Mouse (Mus musculus) ES-E14 (cell line): ENCODE data around the gene Asns. TPM values are rescaled to one million over a fixed set of nuclear protein-coding genes. Genes with fewer than 3 reads are reported as not detected.

Experiments used
- DNase-seq: peaks from one replicate; pipeline ENCODE4 v3.0.0-alpha.2; 2013; ENCODE audit warnings: low read depth, low spot score
- H3K27ac ChIP-seq: 2 replicates; pipeline ENCODE4 v1.5.1; 2012; ENCODE audit warnings: low read depth, mild to moderate bottlenecking, low read length, moderate library complexity, mixed read lengths; ENCODE audit not compliant: poor library complexity, insufficient read depth, severe bottlenecking
- H3K36me3 ChIP-seq: 2 replicates; pipeline ENCODE4 v1.6.1; 2012; ENCODE audit warnings: mild to moderate bottlenecking, low read length, moderate library complexity, mixed read lengths; ENCODE audit not compliant: control insufficient read depth, poor library complexity, insufficient read depth, severe bottlenecking
- H3K4me1 ChIP-seq, 2 experiments: fragments of 150-350 bp in 1 of 2; sonication (generic) in 1 of 2; 2 replicates each; pipeline ENCODE4 v1.6.1; 2012; ENCODE audit warnings: low read length in 2 of 2, mild to moderate bottlenecking in 1 of 2, mixed read lengths in 1 of 2; ENCODE audit not compliant: control insufficient read depth in 2 of 2, insufficient read depth in 2 of 2, poor library complexity in 1 of 2
- H3K4me3 ChIP-seq, 2 experiments: fragments of 150-350 bp in 1 of 2; sonication (generic) in 1 of 2; 2 replicates each; pipeline ENCODE4 v1.5.1; 2012; ENCODE audit warnings: low read length in 2 of 2, low read depth in 1 of 2, mild to moderate bottlenecking in 1 of 2, mixed read lengths in 1 of 2; ENCODE audit not compliant: insufficient read depth in 1 of 2, poor library complexity in 1 of 2, severe bottlenecking in 1 of 2
- H3K9ac ChIP-seq: 2 replicates; pipeline ENCODE4 v1.6.1; 2012; ENCODE audit warnings: low read depth, mild to moderate bottlenecking, low read length, mixed read lengths; ENCODE audit not compliant: poor library complexity, insufficient read depth, severe bottlenecking
- H3K9me3 ChIP-seq: fragments of 150-350 bp; sonication (generic); 2 replicates; pipeline ENCODE4 v1.6.1; 2012; ENCODE audit warnings: low read depth, mild to moderate bottlenecking, low read length; ENCODE audit not compliant: control insufficient read depth, insufficient read depth
- CHD2 ChIP-seq: IDR thresholded peaks from 2 replicates; pipeline ENCODE4 v1.6.1; 2014; ENCODE audit warnings: mild to moderate bottlenecking, low read depth, low read length, inconsistent platforms
- HCFC1 ChIP-seq: IDR thresholded peaks from 2 replicates; pipeline ENCODE4 v1.6.1; 2012; ENCODE audit warnings: low read length, inconsistent platforms, borderline replicate concordance; ENCODE audit not compliant: insufficient read depth
- MAFK ChIP-seq: IDR thresholded peaks from 2 replicates; pipeline ENCODE4 v1.6.1; 2014; ENCODE audit warnings: mild to moderate bottlenecking, low read depth, low read length, inconsistent platforms; ENCODE audit not compliant: insufficient read depth
- ZC3H11A ChIP-seq: IDR thresholded peaks from 2 replicates; pipeline ENCODE4 v1.6.1; 2012; ENCODE audit warnings: low read depth, mild to moderate bottlenecking, inconsistent platforms, low read length, borderline replicate concordance
- ZNF384 ChIP-seq: IDR thresholded peaks from 2 replicates; pipeline ENCODE4 v1.6.1; 2012; ENCODE audit warnings: low read depth, low read length, inconsistent platforms
- in situ Hi-C, 2 experiments: fragments of 600-800 bp; cut with MboI; formaldehyde crosslinking; loops; one replicate each; pipeline ENCODE4 v1.15.1; 2025; ENCODE audit warnings: low sequenced_read_pairs in 2 of 2, inconsistent platforms in 1 of 2; ENCODE audit not compliant: unreplicated experiment in 2 of 2
- total RNA-seq: library from RNA; depleted of rRNA; stranded (reverse); fragments of 300-350 nt; gene quantifications from 2 replicates; pipeline ENCODE4 v1.2.3, GENCODE M21; 2012

Gene Asns
- total RNA-seq, 1 experiment, result 241 TPM

DNA sequence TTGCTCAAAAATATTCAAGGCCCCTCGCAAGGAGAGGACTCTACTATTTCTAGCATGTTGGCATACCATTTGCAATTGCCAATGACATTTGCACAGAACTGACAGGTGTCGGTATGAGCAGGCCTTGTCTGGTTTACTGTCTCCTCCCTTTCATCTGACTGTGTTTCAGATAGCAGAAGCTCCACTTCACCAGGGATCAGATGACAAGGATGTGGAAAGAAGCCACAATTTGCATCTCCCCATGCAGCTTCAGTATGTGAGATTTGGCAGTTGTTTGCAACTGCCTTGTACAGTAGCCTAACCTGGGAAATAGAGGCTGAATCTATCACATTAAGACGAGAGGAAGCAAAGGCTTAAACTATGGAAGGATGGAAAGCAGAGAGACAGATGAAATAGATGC is 3.6 kb upstream of the Asns start:
- Histone ChIP-seq H3K4me3 (no peak overlapping the region), H3K27ac (no peak overlapping the region), H3K36me3 (no peaks in the 10 kb centered on the region), H3K4me1 (peaks cover 7 to 15% of the 10 kb centered on the region in 2 experiments; a peak in 3 of 4 replicates), H3K9me3 (no peaks in the 10 kb centered on the region), H3K9ac (no peak overlapping the region)
- TF ChIP-seq ZNF384, result no peak
- no peak for DNase-seq
- in situ Hi-C loops, result no loop called here

DNA sequence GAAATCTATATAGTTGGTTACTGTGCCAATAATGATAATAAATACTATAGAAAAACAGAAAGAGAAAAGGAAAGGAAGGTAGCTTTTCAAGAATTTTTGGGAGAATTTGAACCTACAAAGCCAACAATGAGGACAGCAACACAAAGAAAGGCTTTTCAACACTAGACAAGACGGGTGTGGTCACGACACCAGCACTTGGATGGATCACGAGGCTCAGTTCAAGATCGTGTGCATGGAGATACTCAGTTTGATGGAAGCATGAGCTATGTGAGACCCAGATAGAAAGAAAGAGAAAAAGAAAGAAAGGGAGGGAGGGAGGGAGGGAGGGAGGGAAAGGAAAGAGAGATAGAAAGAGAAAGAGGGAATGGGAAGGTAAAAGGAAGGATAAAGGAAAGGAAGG is 2.8 kb upstream of the Asns start:
- Histone ChIP-seq H3K4me3 (no peak overlapping the region), H3K36me3 (no peaks in the 10 kb centered on the region), H3K4me1 (peaks cover 7 to 18% of the 10 kb centered on the region in 2 experiments; a peak in 3 of 4 replicates), H3K9me3 (no peaks in the 10 kb centered on the region), H3K9ac (no peak overlapping the region), H3K27ac (no peak overlapping the region)
- TF ChIP-seq ZNF384 (no peak), HCFC1 (no peak), ZC3H11A (no peak)
- DNase-seq, result no peak
- in situ Hi-C loops, result no loop called here

DNA sequence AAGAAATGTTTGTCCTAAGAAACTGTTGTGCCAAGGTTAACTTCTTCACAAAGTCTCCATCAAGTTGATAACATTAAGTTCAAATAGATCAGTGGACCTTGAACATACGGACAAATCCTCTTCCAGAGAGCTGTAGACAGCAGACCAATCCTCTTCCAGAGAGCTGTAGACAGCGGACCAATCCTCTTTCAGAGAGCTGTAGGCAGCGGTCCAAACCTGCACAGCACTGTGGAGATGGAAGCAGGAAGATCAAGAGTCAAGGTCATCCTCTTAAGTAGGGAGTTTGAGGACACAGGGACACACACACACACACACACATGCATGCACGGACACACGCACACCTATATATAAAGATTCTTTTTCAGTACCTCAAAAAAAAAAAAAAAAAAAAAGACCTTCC is 612 bp upstream of the Asns start:
- Histone ChIP-seq H3K4me3 (peak overlapping the region in 1 of 2 experiments; percentile 100; a peak in 2 of 4 replicates), H3K4me1 (peaks cover 8 to 22% of the 10 kb centered on the region in 2 experiments), H3K9me3 (no peaks in the 10 kb centered on the region), H3K9ac (no peak overlapping the region), H3K36me3 (peaks cover 3% of the 10 kb centered on the region; the same call in 1 of the 2 replicates), H3K27ac (no peak overlapping the region; the same call in 1 of the 2 replicates)
- no peak for TF ChIP-seq ZC3H11A
- TF ChIP-seq HCFC1, result no peak
- TF ChIP-seq CHD2, result no peak
- TF ChIP-seq ZNF384, result no peak
- TF ChIP-seq MAFK, result no peak
- in situ Hi-C loops, result no loop called here
- no peak for DNase-seq

DNA sequence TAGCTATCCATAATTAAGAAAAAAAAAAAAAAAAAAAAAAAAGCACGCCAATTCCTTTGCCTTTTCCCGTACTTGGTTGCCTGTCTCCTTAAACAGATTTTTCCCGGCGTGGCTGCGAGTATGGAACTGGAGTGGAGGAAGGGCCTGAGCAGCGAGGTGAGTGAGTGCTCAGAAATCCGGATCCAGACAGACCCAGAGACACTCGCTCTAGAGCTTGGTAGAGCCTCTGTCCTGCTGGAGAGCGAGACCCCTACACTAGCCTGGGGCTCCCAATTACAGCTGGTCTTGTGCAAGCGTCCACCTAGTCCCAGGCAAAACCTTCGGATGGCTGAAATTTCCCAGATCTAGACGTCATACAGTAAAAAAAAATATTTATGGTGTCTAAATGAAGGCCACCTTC is 603 bp downstream of the Asns start:
- Histone ChIP-seq H3K36me3 (peaks cover 3% of the 10 kb centered on the region; the same call in 1 of the 2 replicates), H3K4me1 (peaks cover 7 to 21% of the 10 kb centered on the region in 2 experiments), H3K9me3 (no peaks in the 10 kb centered on the region), H3K9ac (peak overlapping the region; percentile 94), H3K4me3 (peak overlapping the region; percentile 90 to 100), H3K27ac (no peak overlapping the region; the same call in 1 of the 2 replicates)
- TF ChIP-seq HCFC1 (no peak), CHD2 (no peak), ZNF384 (no peak), MAFK (no peak), ZC3H11A (no peak)
- DNase-seq, result no peak
- in situ Hi-C loops, result no loop called here

DNA sequence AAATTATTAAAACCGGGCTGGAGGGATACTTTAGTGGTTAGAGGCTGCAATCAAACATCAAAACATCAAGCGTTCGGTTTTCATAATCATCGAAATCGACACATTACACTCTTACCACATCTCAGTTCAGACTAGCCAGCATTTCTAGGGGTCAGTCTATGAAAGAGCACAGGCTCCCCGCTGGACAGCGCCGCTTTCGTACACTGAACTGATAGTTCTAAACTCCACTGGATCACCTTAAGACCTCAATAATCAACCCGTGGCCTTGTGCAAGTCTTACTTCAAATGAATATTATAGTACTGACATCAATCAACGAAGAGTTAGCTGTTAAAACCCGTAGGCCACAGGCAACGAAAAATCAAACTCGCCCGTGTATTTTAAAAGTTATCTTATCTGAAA is 1.0 kb downstream of the Asns start:
- peaks cover 3% of the 10 kb centered on the region; the same call in 1 of the 2 replicates for H3K36me3 ChIP-seq
- TF ChIP-seq HCFC1 (no peak), CHD2 (no peak), ZNF384 (no peak), MAFK (no peak), ZC3H11A (no peak)
- H3K4me1 ChIP-seq, result peaks cover 8 to 23% of the 10 kb centered on the region in 2 experiments
- no peaks in the 10 kb centered on the region for H3K9me3 ChIP-seq
- DNase-seq, result no peak
- in situ Hi-C loops, result no loop called here
- no peak overlapping the region for H3K27ac ChIP-seq
- H3K9ac ChIP-seq, result peak overlapping the region; percentile 61
- H3K4me3 ChIP-seq, result peak overlapping the region; percentile 90 to 100
